Mouse (Mus musculus): ENCODE results near the gene Vmn2r56. TPM values are rescaled to one million over a fixed set of nuclear protein-coding genes. Genes with fewer than 3 reads are reported as not detected.

Gene Vmn2r56
- polyA plus RNA-seq (2017; shearing (Covaris generic)), result under 1 TPM in 1 of 2 experiments, not detected in 1; 0.14 TPM

GRCm38 (mm10) chr7:12734904-12735303, at the start of gene Vmn2r56:
Gene Vmn2r56 (minus strand): TSS chr7:12735004.

GRCm38 (mm10) chr7:12684903-12685302, 49.9 kb downstream of the Vmn2r56 start, which contains the start of gene Vmn2r55:
Gene Vmn2r55 (minus strand): TSS chr7:12685003.

GRCm38 (mm10) chr7:12640219-12640618, 94.6 kb downstream of the Vmn2r56 start, which contains the start of gene Vmn2r54:
Gene Vmn2r54 (minus strand): TSS chr7:12640319.

Other genes with a start within 250 kb of the Vmn2r56 start
- not detected for gene 2900092C05Rik, start 222.5 kb downstream of the Vmn2r56 start, polyA plus RNA-seq (2017; shearing (Covaris generic))
- gene Vmn2r53, start 126.2 kb downstream of the Vmn2r56 start, polyA plus RNA-seq (2017; shearing (Covaris generic)), result under 1 TPM; 0.02 to 0.11 TPM
- gene Vmn2r54, start 94.7 kb downstream of the Vmn2r56 start, polyA plus RNA-seq (2017; shearing (Covaris generic)), result not detected
- gene Vmn2r55, start 50.0 kb downstream of the Vmn2r56 start, polyA plus RNA-seq (2017; shearing (Covaris generic)), result not detected
- 1 to 10 TPM in 1 of 2 experiments, under 1 TPM in 1; 0.31 to 1.8 TPM for gene Zscan18, start 68.6 kb upstream of the Vmn2r56 start, polyA plus RNA-seq (2017; shearing (Covaris generic))
- 10 to 100 TPM; 13.2 to 14.9 TPM for gene Zfp329, start 83.9 kb upstream of the Vmn2r56 start, polyA plus RNA-seq (2017; shearing (Covaris generic))
- 10 to 100 TPM; 47.8 to 63.7 TPM for gene Zfp110, start 99.8 kb upstream of the Vmn2r56 start, polyA plus RNA-seq (2017; shearing (Covaris generic))
- gene Zfp128, start 146.2 kb upstream of the Vmn2r56 start, polyA plus RNA-seq (2017; shearing (Covaris generic)), result 1 to 10 TPM; 3.3 to 4.0 TPM
- 10 to 100 TPM; 10.0 to 10.3 TPM for gene Zscan22, start 162.8 kb upstream of the Vmn2r56 start, polyA plus RNA-seq (2017; shearing (Covaris generic))
- gene Rps5, start 187.3 kb upstream of the Vmn2r56 start, polyA plus RNA-seq (2017; shearing (Covaris generic)), result 1,000 to 10,000 TPM in 1 of 2 experiments, 100 to 1,000 TPM in 1; 744 to 1,333 TPM
- under 1 TPM; 0.12 to 0.27 TPM for gene Rnf225, start 192.4 kb upstream of the Vmn2r56 start, polyA plus RNA-seq (2017; shearing (Covaris generic))
- gene Zfp324, start 230.8 kb upstream of the Vmn2r56 start, polyA plus RNA-seq (2017; shearing (Covaris generic)), result 1 to 10 TPM; 5.5 to 6.0 TPM
- 1 to 10 TPM; 6.5 to 7.0 TPM for gene Zfp446, start 242.8 kb upstream of the Vmn2r56 start, polyA plus RNA-seq (2017; shearing (Covaris generic))